Mouse (Mus musculus) liver, embryonic 13.5 days (tissue): ENCODE results near the gene Kcna7. TPM values are rescaled to one million over a fixed set of nuclear protein-coding genes. Genes with fewer than 3 reads are reported as not detected.
A peak's percentile ranks its signal among the peaks of the same experiment; 100 is the strongest.

Experiments
- ATAC-seq: fragments of 200-750 bp; cut with Nextera tagmentation; 2 replicates; pipeline ENCODE4 v1.8.0; 2017; ENCODE audit warnings: low read depth, mild to moderate bottlenecking, moderate number of reproducible peaks, moderate library complexity
- DNase-seq: peaks from one replicate; pipeline ENCODE4 v3.0.0; 2022
- H3K27ac ChIP-seq: fragments of 300-500 bp; sonication (generic); 2 replicates; pipeline ENCODE4 v1.5.1; 2015; ENCODE audit warnings: moderate library complexity, mild to moderate bottlenecking, inconsistent platforms
- H3K27me3 ChIP-seq: fragments of 300-500 bp; sonication (generic); 2 replicates; pipeline ENCODE4 v1.6.1; 2015; ENCODE audit warnings: mild to moderate bottlenecking, inconsistent platforms
- H3K36me3 ChIP-seq: fragments of 300-500 bp; sonication (generic); 2 replicates; pipeline ENCODE4 v1.6.1; 2015; ENCODE audit warnings: mild to moderate bottlenecking, inconsistent platforms
- H3K4me1 ChIP-seq: fragments of 300-500 bp; sonication (generic); replicated peaks from 2 replicates; pipeline ENCODE4 v1.6.1; 2015; ENCODE audit warnings: inconsistent platforms
- H3K4me2 ChIP-seq: fragments of 300-500 bp; sonication (generic); 2 replicates; pipeline ENCODE4 v1.6.1; 2015; ENCODE audit warnings: inconsistent platforms, mild to moderate bottlenecking, moderate library complexity
- H3K4me3 ChIP-seq: fragments of 300-500 bp; sonication (generic); replicated peaks from 2 replicates; pipeline ENCODE4 v1.5.1; 2015; ENCODE audit warnings: mild to moderate bottlenecking, inconsistent platforms
- H3K9ac ChIP-seq: fragments of 300-500 bp; sonication (generic); 2 replicates; pipeline ENCODE4 v1.6.1; 2015; ENCODE audit warnings: mild to moderate bottlenecking, inconsistent platforms
- H3K9me3 ChIP-seq: fragments of 300-500 bp; sonication (generic); replicated peaks from 2 replicates; pipeline ENCODE4 v1.6.1; 2016; ENCODE audit warnings: inconsistent platforms
- WGBS: fragments of 180-500 bp; shearing (Covaris S2); methylation state at CpG from one replicate; pipeline ENCODE4 v1.1.7; 2015; ENCODE audit not compliant: insufficient replicate concordance; 5-methylcytosine and 5-hydroxymethylcytosine counted together
- polyA plus RNA-seq: library from polyadenylated mRNA; unstranded; fragments of >200 nt; fragmentation: Nextera tagmentation; extraction: Ambion mirVana; gene quantifications from 2 replicates; pipeline ENCODE4 v1.2.1, GENCODE M21; 2015

Kcna7 gene
- polyA plus RNA-seq, 1 experiment from 2014 or later = not detected

GRCm38 (mm10) chr7:45413113-45413863 lies 7.8 kb downstream of the Kcna7 start, which contains the start of gene Ntf5:
TSS of gene Ntf5 (plus strand) at chr7:45413695.
- DNase-seq = no peak
- Histone ChIP-seq H3K27me3 (peaks cover 100% of the 10 kb centered on the region), H3K4me1 (peaks cover 26% of the 10 kb centered on the region), H3K36me3 (no peaks in the 10 kb centered on the region), H3K9me3 (no peaks in the 10 kb centered on the region), H3K27ac (no peak within 1 kb of the TSS; the same call in 1 of the 2 replicates), H3K9ac (peak within 1 kb of the TSS; percentile 29; the same call in 1 of the 2 replicates), H3K4me3 (peak within 1 kb of the TSS; percentile 55), H3K4me2 (peak within 1 kb of the TSS; percentile 68)
- WGBS = 5% methylated on average over 38 of the region's 45 CpGs
- ATAC-seq = peak; percentile 32; the same call in 1 of the 2 replicates

- Histone ChIP-seq H3K36me3 (no peaks in the 10 kb centered on the region), H3K9ac (peak overlapping the region; percentile 29; the same call in 1 of the 2 replicates), H3K4me3 (peak overlapping the region; percentile 55), H3K9me3 (no peaks in the 10 kb centered on the region), H3K4me1 (peaks cover 26% of the 10 kb centered on the region), H3K27me3 (peaks cover 100% of the 10 kb centered on the region), H3K27ac (no peak overlapping the region; the same call in 1 of the 2 replicates), H3K4me2 (peak overlapping the region; percentile 68)
- DNase-seq = no peak
- no peak for ATAC-seq
- whole genome bisulfite sequencing = under 1% methylated on average over 27 of the region's 27 CpGs
Observed at GRCm38 (mm10) chr7:45413864-45414739, 8.6 kb downstream of the Kcna7 start.

DNA sequence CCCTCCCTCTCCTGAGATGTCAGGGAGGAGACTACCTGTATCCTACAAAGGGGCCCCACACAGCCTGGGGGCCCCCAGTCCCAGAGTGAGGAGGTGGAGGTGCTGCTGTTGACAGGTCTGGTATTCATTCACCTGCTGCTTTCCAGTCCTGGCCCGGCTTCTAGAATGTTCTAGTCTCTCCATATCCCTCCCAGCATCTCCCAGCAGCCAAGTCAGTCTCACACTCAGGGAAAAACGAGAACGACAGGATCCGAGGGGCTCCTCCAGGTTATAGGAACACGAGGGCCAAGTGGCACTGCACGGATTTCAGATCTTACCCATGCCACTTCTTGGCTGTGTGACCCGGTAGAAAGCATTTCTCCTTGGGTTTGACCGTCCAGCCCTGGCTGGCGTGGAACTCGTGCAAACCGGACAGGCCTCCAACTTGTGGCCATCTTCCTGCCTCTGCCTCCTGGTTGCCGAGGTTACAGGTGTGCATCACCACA lies 9.3 kb downstream of the Kcna7 start:
- H3K27me3 ChIP-seq = peaks cover 100% of the 10 kb centered on the region
- no peak overlapping the region for H3K9ac ChIP-seq
- H3K4me1 ChIP-seq = peaks cover 26% of the 10 kb centered on the region
- no peak for DNase-seq
- no peak for ATAC-seq
- no peak overlapping the region for H3K27ac ChIP-seq
- H3K36me3 ChIP-seq = no peaks in the 10 kb centered on the region
- H3K4me2 ChIP-seq = no peak overlapping the region
- H3K4me3 ChIP-seq = no peak overlapping the region
- H3K9me3 ChIP-seq = no peaks in the 10 kb centered on the region
- 26% methylated on average over 12 of the region's 12 CpGs for WGBS

GRCm38 (mm10) chr7:45415636-45416035 lies 10.2 kb downstream of the Kcna7 start:
- Histone ChIP-seq H3K9ac (no peak overlapping the region; the same call in 1 of the 2 replicates), H3K4me2 (0 out of 2 replicates have a peak overlapping the region, but pooled peaks have one; percentile 2)
- 11% methylated on average over 37 of the region's 37 CpGs for WGBS

GRCm38 (mm10) chr7:45417962-45418492 lies 12.6 kb downstream of the Kcna7 start:
- H3K4me1 ChIP-seq = peaks cover 25% of the 10 kb centered on the region
- H3K4me3 ChIP-seq = no peak overlapping the region
- ATAC-seq (no peak), DNase-seq (no peak)
- no peak overlapping the region for H3K4me2 ChIP-seq
- H3K27me3 ChIP-seq = peaks cover 83% of the 10 kb centered on the region
- H3K27ac ChIP-seq = no peak overlapping the region
- 7% methylated on average over 13 of the region's 13 CpGs for WGBS
- H3K36me3 ChIP-seq = peaks cover 27% of the 10 kb centered on the region
- no peaks in the 10 kb centered on the region for H3K9me3 ChIP-seq
- H3K9ac ChIP-seq = no peak overlapping the region

More at GRCm38 (mm10) chr7:45415636-45416035, 10.2 kb downstream of the Kcna7 start:
- Histone ChIP-seq H3K4me3 (no peak overlapping the region), H3K9me3 (no peaks in the 10 kb centered on the region), H3K4me1 (peaks cover 26% of the 10 kb centered on the region), H3K27me3 (peaks cover 100% of the 10 kb centered on the region), H3K36me3 (peaks cover 3% of the 10 kb centered on the region), H3K27ac (no peak overlapping the region)
- ATAC-seq (no peak), DNase-seq (no peak)

- Histone ChIP-seq H3K36me3 (peaks cover 47% of the 10 kb centered on the region), H3K9me3 (no peaks in the 10 kb centered on the region), H3K27me3 (peaks cover 63% of the 10 kb centered on the region), H3K4me2 (no peak overlapping the region), H3K9ac (no peak overlapping the region), H3K4me3 (no peak overlapping the region), H3K4me1 (peaks cover 9% of the 10 kb centered on the region), H3K27ac (no peak overlapping the region)
- DNase-seq (no peak), ATAC-seq (no peak; the same call in 1 of the 2 replicates)
- WGBS = 29% methylated on average over 27 of the region's 27 CpGs
Observed at GRCm38 (mm10) chr7:45419859-45420614, 14.6 kb downstream of the Kcna7 start.

- Histone ChIP-seq H3K9me3 (no peaks in the 10 kb centered on the region), H3K9ac (no peak within 1 kb of the TSS), H3K27ac (no peak within 1 kb of the TSS), H3K36me3 (peaks cover 52% of the 10 kb centered on the region), H3K4me1 (peaks cover 4% of the 10 kb centered on the region), H3K4me3 (no peak within 1 kb of the TSS), H3K4me2 (no peak within 1 kb of the TSS), H3K27me3 (peaks cover 58% of the 10 kb centered on the region)
- DNase-seq (no peak), ATAC-seq (no peak)
- WGBS = 61% methylated on average over 6 of the region's 6 CpGs
Observed at GRCm38 (mm10) chr7:45420615-45420919, 15.1 kb downstream of the Kcna7 start, which contains the start of gene Lhb. TSS of gene Lhb (plus strand) at chr7:45420820.

DNA sequence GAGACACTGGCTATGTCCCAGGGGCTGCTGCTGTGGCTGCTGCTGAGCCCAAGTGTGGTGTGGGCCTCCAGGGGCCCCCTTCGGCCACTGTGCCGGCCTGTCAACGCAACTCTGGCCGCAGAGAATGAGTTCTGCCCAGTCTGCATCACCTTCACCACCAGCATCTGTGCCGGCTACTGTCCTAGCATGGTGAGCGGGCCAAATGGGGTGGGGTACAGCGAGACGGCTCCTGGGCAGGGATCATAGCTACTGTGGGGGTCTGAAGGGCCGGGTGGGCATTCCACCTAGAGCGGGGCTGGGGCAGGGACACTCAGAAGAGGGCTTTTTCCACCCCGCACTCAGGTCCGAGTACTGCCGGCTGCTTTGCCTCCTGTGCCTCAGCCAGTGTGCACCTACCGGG lies 15.7 kb downstream of the Kcna7 start:
- WGBS = 91% methylated on average over 14 of the region's 14 CpGs
- Histone ChIP-seq H3K4me1 (no peaks in the 10 kb centered on the region; the same call in 1 of the 2 replicates), H3K9me3 (no peaks in the 10 kb centered on the region), H3K27me3 (peaks cover 51% of the 10 kb centered on the region), H3K36me3 (peaks cover 57% of the 10 kb centered on the region), H3K4me3 (no peak overlapping the region), H3K9ac (no peak overlapping the region), H3K4me2 (no peak overlapping the region), H3K27ac (no peak overlapping the region)
- ATAC-seq (no peak), DNase-seq (no peak)

GRCm38 (mm10) chr7:45426556-45426955 lies 21.1 kb downstream of the Kcna7 start:
- no peak overlapping the region for H3K4me3 ChIP-seq
- peaks cover 9% of the 10 kb centered on the region for H3K4me1 ChIP-seq
- no peak overlapping the region for H3K9ac ChIP-seq
- no peak overlapping the region for H3K4me2 ChIP-seq
- H3K36me3 ChIP-seq = peaks cover 93% of the 10 kb centered on the region
- H3K27ac ChIP-seq = no peak overlapping the region
- DNase-seq (no peak), ATAC-seq (no peak)
- no peaks in the 10 kb centered on the region for H3K9me3 ChIP-seq
- 83% methylated on average over 8 of the region's 8 CpGs for WGBS
- no peaks in the 10 kb centered on the region for H3K27me3 ChIP-seq

DNA sequence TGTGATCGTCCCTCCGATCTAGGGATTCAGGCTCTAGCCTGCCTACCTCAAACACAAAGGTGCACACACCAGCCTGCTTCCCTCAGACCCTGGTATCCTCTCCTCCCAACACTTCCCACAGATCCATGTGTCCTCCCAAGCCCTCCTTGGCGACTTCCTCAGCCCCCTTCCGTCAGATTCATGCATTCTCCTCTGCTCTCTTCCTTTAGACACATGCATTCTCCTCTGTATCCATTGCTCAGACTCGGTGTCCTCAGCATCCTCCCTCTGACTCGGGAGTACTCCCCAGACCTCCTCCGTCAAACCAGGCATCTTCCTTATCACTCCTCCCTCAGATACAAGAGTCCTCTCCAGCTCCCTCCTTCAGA lies 28.4 kb downstream of the Kcna7 start:
- WGBS = 1% methylated on average over 7 of the region's 7 CpGs
- Histone ChIP-seq H3K4me2 (peak overlapping the region; percentile 95), H3K4me1 (peaks cover 52% of the 10 kb centered on the region), H3K4me3 (peak overlapping the region; percentile 74), H3K27ac (peak overlapping the region; percentile 86), H3K27me3 (no peaks in the 10 kb centered on the region), H3K9ac (peak overlapping the region; percentile 86), H3K9me3 (no peaks in the 10 kb centered on the region), H3K36me3 (peaks cover 35% of the 10 kb centered on the region)
- ATAC-seq = no peak
- DNase-seq = no peak
